Mouse (Mus musculus) brain, embryonic 14.5 days (tissue): ENCODE data around the gene Polr3g.

Experiments
- CTCF ChIP-seq: fragments of 200-500 bp; IDR thresholded peaks from 2 replicates; pipeline ENCODE4 v1.5.1; 2012; ENCODE audit warnings: inconsistent platforms, mild to moderate bottlenecking, moderate library complexity, borderline replicate concordance; ENCODE audit not compliant: insufficient read depth, insufficient read length; ENCODE audit errors: extremely low read depth
- POLR2A ChIP-seq: fragments of 200-500 bp; IDR thresholded peaks from 2 replicates; pipeline ENCODE4 v1.6.1; 2012; ENCODE audit warnings: mild to moderate bottlenecking, inconsistent platforms, borderline replicate concordance; ENCODE audit not compliant: poor library complexity, insufficient read depth, insufficient read length, severe bottlenecking; ENCODE audit errors: extremely low read depth

DNA sequence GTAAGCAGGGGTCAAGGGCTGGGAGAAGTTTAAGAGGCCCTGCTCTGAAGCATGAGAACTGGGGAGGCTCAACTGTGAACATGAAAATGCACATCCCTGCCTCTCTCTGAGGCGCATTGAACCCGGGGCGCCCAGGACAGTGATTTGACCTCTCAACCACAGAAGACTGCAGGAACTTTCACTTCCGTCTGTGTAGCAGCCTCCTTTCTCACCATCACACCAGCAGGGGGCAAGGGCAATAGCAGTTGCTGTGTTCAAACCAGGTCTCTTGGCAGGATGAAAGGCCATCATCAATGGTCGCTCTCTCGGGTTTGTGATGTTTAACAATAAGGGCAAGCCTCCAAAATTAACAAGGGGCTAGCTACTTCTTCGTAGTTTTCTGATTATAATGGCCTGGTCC, 7.7 kb downstream of the Polr3g start:
- TF ChIP-seq CTCF (no peak), POLR2A (no peak)
